Mouse (Mus musculus) bone marrow macrophage, adult 2 months (primary cell): Measurements from ENCODE around the gene Sdk2.

Experiments used
- CTCF ChIP-seq: IDR thresholded peaks from 2 replicates; pipeline ENCODE4 v1.5.1; 2012; ENCODE audit warnings: low read depth, mild to moderate bottlenecking, low read length, moderate library complexity
- POLR2A ChIP-seq: IDR thresholded peaks from 2 replicates; pipeline ENCODE4 v1.6.1; 2012; ENCODE audit warnings: mild to moderate bottlenecking, low read depth, low read length, borderline replicate concordance

- TF ChIP-seq POLR2A (no peak), CTCF (no peak)
These were observed 329.8 kb downstream of the Sdk2 start for GRCm38 (mm10) chr11:113736848-113737552.
